Mouse (Mus musculus) embryo, embryonic 10 days (tissue): Measurements from ENCODE around the gene Hist1h2ai.

Experiments
- DNase-seq: peaks from one replicate; pipeline ENCODE4 v3.0.0-alpha.2; 2015; ENCODE audit warnings: low spot score

Hist1h2ai gene

DNA sequence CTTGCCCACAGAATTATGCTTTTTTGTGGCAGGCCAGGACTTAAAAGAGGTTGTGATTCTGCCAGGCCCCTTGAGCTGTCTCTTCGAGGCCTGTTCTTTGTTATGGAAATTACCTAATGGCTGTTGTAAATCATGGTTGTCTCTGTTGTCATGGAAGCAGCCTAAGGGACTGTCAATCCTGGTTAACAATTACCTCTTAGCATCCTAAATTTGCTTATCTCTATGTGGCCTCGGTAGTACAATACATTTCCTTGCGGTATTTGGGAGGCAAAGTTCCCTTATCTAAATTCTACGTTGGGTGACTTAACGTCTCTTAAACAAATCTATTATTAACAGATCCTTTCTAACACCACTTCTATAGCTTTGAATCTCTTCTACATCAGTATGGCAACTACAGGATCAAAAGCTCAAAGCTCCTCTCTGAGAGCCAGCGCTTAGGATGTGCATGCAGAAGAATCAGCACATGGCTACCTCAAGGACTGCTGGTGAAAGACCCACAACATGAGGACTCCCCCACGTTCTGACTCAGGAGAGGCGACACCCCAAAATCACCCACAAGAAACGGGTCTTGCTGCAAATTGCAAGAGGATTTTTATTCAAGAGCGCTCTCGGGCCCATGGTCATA, 11.8 kb downstream of the Hist1h2ai start:
- DNase-seq, result peak; percentile 72

DNA sequence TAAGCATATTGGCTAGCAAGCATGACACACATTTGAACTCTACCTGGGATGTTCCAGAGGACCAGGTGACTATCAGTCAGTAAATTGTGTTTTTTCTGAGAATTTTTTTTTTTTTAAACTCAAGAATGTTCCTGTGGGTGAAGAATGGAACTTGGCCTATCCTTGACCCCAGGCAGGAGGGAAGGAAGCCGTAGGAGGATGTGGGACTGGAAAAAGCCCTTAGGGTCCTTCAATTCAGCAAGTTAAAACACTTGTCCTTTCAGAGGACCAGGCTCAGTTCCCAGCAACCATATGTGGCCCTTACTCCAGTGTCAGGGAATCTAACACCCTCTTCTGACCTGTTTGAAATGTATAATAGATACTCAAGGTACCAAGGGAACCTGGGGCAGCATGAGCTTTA, 13.3 kb downstream of the Hist1h2ai start:
- DNase-seq, result no peak

- DNase-seq, result peak; percentile 64
These were observed 17.2 kb downstream of the Hist1h2ai start for GRCm38 (mm10) chr13:21733466-21733865.

DNA sequence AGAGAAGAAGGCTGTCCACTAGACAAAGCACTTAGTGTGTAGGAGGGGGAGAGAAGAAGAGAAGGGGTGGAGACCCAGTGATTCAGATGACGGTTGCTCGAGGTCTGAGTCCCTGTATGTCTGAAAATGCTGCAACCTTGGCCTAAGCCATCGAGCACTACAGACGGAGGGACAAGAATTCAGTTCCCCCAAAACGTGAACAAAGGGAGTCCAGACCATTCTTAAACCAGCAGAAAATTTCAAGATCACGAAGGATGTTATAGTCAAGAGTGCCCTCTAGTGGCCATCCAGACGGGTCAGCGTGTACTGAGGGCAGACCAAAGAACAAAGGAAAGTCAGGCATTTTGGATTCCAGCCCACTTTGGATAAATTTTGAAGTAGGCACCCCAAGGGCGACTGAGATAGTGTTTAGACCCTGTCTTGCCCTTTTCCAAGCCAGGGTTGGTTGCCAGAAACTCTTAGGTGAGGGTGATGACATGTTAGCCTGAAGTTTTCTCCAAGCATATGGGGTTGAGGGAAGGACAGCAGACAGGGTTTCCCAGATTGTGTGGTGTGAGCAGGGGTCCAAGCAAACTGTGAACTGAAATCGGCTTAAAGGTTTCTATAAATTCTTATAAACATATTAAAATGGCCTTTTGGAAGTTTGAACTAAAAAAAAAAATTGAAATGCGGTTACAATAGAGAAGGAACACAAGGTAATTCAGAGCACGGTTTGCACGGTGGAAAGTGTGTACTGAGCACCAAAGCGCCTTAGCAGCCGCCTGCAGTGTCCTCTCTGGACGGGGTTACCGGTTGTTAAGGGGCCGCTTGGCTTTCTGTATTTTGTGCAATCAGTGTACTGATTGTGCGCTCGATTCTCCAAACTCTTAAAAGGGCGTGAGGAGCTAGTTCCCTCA, 18.0 kb downstream of the Hist1h2ai start:
- DNase-seq, result peak; percentile 95

DNA sequence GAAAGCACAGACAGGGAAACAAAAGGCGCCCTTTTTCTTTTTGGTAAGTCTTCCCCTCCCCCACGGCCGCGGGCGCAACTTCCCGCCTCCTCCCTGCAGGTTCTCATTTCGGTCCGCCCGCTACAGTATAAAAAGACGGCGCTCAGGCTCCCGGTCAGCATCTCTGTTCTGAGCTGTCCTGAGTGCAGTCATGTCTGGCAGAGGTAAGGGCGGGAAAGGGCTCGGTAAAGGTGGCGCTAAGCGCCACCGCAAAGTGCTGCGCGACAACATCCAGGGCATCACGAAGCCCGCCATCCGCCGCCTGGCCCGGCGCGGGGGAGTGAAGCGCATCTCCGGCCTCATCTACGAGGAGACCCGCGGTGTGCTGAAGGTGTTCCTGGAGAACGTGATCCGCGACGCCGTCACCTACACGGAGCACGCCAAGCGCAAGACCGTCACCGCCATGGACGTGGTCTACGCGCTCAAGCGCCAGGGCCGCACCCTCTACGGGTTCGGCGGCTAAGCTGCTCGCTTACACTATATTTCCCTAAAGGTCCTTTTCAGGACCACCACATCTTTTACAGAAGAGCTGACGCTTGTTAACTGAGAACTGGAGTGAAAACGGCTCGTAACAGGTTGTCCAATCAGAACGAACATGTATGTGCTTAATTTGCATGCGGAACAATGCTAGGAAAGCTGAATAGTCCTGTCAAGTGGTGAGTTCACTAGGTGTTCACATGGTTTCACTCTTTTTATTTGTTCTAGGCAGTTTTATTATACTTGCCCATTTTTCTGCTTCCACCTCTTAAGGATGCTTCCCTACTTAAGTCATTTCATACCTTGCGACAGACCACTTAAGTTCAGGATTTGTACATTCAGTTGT, 18.9 kb downstream of the Hist1h2ai start, which contains the start of gene Hist1h4j:
Gene Hist1h4j (plus strand): TSS at position 159 of the 862 bp plus-strand sequence.
- peak; percentile 91 for DNase-seq

DNA sequence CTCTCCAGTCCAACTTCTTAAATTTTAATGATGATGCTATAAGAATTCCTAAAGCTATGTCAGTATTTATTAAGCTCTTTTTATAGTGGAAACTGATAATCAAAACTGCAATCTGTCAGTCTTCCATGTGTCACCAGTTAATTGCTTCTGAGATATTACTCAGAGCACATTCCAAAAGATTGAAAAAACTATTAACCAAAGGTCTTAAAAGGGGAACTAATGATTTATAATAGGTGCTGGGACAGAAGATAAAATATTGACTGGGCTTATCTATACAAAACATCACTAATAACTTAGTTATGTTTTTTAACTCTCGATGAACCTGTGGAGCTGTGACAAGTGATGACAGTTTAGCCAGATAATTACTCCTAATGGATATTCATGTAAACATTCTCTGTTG, 28.8 kb downstream of the Hist1h2ai start:
- no peak for DNase-seq

DNA sequence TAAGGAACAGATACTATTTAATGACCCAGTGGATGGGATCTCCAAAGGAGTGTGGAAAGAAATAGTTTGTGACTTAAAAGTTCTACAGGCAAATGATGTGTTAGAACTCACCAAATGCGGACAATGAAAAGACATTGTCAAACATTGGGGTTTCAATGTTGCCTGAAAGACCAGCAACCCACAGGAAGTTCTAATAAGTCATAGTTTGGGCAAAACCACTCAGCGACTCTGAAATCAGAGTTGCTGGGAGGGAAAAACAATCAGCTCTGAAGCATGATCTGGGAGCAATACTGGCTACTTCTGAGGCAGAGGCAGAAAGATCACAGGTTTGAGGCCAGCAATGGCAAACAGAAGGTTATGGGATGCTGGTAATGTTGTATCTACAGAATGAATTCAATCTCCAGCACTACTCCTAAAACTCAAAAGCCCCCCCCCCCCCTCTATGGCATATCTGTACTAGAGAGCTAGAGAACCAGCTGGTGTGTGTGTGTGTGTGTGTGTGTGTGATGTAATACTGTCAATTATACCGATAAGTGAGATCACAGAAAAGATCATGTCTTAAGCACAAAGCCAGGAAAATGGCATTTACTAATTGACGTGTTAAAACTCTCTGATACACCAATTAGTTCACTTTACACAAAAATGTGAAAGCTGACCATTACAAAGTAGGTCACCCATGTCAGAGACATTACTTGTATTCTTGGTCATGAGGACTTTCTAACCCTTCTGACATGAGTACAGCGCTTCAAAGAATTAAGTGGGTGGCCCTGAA, 33.4 kb downstream of the Hist1h2ai start:
- DNase-seq, result peak; percentile 71

DNA sequence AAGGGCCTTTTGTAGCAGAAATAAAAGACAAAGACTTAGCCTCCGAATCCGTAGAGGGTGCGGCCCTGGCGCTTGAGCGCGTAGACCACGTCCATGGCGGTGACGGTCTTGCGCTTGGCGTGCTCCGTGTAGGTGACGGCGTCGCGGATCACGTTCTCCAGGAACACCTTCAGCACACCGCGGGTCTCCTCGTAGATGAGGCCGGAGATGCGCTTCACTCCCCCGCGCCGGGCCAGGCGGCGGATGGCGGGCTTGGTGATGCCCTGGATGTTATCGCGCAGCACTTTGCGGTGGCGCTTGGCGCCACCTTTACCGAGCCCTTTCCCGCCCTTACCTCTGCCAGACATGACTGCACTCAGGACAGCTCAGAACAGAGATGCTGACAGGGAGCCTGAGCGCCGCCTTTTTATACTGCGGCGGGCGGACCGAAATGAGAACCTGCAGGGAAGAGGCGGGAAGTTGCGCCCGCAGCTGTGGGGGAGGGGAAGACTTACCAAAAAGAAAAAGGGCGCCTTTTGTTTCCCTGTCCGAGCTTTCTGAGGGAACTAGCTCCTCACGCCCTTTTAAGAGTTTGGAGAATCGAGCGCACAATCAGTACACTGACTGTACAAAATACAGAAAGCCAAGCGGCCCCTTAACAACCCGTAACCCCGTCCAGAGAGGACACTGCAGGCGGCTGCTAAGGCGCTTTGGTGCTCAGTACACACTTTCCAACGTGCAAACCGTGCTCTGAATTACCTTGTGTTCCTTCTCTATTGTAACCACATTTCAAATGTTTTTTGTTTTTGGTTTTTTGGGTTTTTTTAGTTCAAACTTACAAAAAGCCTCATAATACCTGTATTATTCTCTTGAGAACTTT, 34.2 kb downstream of the Hist1h2ai start, which contains the start of gene Hist1h4k:
Gene Hist1h4k (minus strand): TSS at position 347 of the 859 bp plus-strand sequence.
- DNase-seq, result peak; percentile 91

GRCm38 (mm10) chr13:21751417-21751816, 35.2 kb downstream of the Hist1h2ai start:
- no peak for DNase-seq

- no peak for DNase-seq
These were observed 35.6 kb downstream of the Hist1h2ai start for GRCm38 (mm10) chr13:21751827-21752226.

DNA sequence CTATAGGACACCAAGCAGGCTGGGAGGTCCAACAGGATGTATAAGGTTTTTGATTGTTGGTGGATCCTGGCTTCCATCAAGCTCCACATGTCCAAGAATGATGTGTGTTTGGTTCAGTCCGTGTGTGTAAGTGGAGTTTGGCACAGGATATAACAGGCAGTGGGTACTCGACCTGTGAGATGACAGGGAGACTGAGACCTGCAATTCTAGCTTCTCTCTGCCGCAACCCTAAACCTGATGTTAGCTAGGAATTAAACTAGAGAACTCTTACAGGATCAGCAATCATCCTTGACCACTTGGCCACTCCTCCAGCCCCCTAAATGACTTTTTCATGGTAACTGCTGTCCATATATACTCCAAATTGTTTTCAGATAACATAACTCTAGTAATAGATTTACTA, 36.1 kb downstream of the Hist1h2ai start:
- peak; percentile 48 for DNase-seq

DNA sequence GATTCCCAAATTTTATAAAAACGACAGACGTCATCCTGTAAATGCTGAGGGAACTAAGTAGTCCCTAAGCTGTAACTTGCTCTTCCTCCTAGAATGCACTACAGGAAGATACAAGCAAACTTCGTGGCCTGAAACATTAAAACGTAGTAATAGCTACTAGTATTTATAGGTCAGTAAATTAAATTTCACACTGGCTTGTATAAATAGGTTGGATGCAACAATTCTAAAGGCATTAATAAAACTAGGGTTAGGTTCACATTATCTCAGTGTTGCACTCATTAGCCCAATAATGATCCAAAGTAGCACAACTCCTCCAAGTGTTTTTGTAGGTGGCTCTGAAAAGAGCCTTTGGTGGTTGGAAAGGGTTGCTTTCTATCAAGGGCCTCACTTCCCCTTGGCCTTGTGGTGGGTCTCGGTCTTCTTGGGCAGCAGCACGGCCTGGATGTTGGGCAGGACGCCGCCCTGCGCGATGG, 36.9 kb downstream of the Hist1h2ai start:
- DNase-seq, result peak; percentile 31

GRCm38 (mm10) chr13:21753524-21754285, 37.5 kb downstream of the Hist1h2ai start, which contains the start of the genes Hist1h2ak and Hist1h2bn:
Gene Hist1h2ak, minus strand, starts transcription at chr13:21753827.
Gene Hist1h2bn, plus strand, starts transcription at chr13:21754123.
- DNase-seq, result peak; percentile 94

- DNase-seq, result peak; percentile 56
These were observed 38.2 kb downstream of the Hist1h2ai start for GRCm38 (mm10) chr13:21754294-21755001.

DNA sequence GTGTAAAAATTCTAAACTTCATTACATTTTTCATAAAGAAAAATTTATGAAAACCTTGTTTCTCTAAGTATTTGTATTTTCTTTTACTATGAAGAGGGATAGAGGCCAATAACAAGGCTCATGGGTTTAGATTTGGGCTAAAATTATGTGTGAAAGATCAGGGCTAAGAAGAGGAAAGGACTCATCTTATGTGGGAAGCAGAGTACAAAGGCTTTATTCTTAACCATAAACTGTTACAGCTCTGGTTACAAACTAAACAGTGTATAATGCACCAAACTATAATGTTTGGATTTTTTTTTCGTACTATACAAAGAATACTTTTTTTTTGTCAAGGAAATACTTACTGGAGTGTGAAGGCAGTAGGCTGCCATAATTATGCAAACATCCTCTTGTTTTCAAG, 39.5 kb downstream of the Hist1h2ai start:
- DNase-seq, result no peak
